In genomic region chr19:59480563-59480962, GRCm38 (mm10) we compare ENCODE assay signal across 26 mouse cellular contexts. TPM values are rescaled to one million over a fixed set of nuclear protein-coding genes. Genes with fewer than 3 reads are reported as not detected.
DNase-seq lines count a peak whose midpoint lies in the region; ATAC-seq and TF ChIP-seq lines count a peak whose summit lies in the region.
"Had no signal": no experiment of that assay in that cellular context is flagged by ENCODE, and none has a peak within 500 bp of the region (broad histone marks: within the 10 kb centered on the region; RNA-seq: fewer than 3 reads in every experiment).

No protein-coding gene starts in this region.

- H3K27me3 ChIP-seq in heart, embryonic 10.5 days (ENCODE audit: insufficient read depth, poor library complexity, severe bottlenecking), result peaks cover 19% of the 10 kb centered on the region; the same call in 1 of the 2 replicates
- H3K27me3 ChIP-seq in midbrain, embryonic 11.5 days (ENCODE audit: control insufficient read depth, insufficient read depth, low read length), result no peaks in the 10 kb centered on the region
- H3K27me3 ChIP-seq in midbrain, embryonic 13.5 days, result peaks cover 5% of the 10 kb centered on the region; the same call in 1 of the 2 replicates
- no peaks in the 10 kb centered on the region for H3K27me3 ChIP-seq in embryonic facial prominence, embryonic 15.5 days
- H3K27me3 ChIP-seq in stomach, postnatal 0 days (ENCODE audit: control insufficient read depth, insufficient read depth, low read length), result no peaks in the 10 kb centered on the region
- H3K27me3 ChIP-seq: CH12.LX had no signal

- 77% methylated on average over 3 of the region's 3 CpGs for WGBS in heart, embryonic 10.5 days
- WGBS in midbrain, embryonic 11.5 days, result 93% methylated on average over 3 of the region's 3 CpGs
- 88% methylated on average over 3 of the region's 3 CpGs for WGBS in midbrain, embryonic 13.5 days
- WGBS in embryonic facial prominence, embryonic 15.5 days, result 84% methylated on average over 3 of the region's 3 CpGs
- WGBS in stomach, postnatal 0 days, result 80% methylated on average over 3 of the region's 3 CpGs

- intact Hi-C loops in heart, postnatal 10 days (cut with DNase I), result no loop called here

- H3K4me3 ChIP-seq in heart, embryonic 10.5 days, result no peak overlapping the region
- no peak overlapping the region for H3K4me3 ChIP-seq in midbrain, embryonic 11.5 days (ENCODE audit: low read depth, low read length)
- H3K4me3 ChIP-seq in midbrain, embryonic 13.5 days (replicated peaks), result no peak overlapping the region
- H3K4me3 ChIP-seq in embryonic facial prominence, embryonic 15.5 days (replicated peaks), result no peak overlapping the region
- no peak overlapping the region for H3K4me3 ChIP-seq in stomach, postnatal 0 days (ENCODE audit: low read depth, low read length)
- H3K4me3 ChIP-seq: embryonic facial prominence, embryonic 13.5 days; erythroblast, embryonic 14.5 days; forebrain, embryonic 10.5 days; forebrain, embryonic 12.5 days had no signal

- no peak for ATAC-seq in midbrain, embryonic 11.5 days (ENCODE audit: low FRiP score)
- no peak for ATAC-seq in midbrain, embryonic 13.5 days
- peak; percentile 63; the same call in 1 of the 2 replicates for ATAC-seq in embryonic facial prominence, embryonic 15.5 days (ENCODE audit: insufficient number of reproducible peaks, low FRiP score, low TSS enrichment, low read depth)
- ATAC-seq in stomach, postnatal 0 days (ENCODE audit: low FRiP score, low TSS enrichment), result no peak
- ATAC-seq: CD4-positive, CD25-positive, alpha-beta regulatory T cell, adult 4 months; forebrain, embryonic 14.5 days; forebrain, embryonic 16.5 days had no signal

- TF ChIP-seq EP300 in stomach, postnatal 0 days (optimal IDR thresholded peaks at IDR 0.05), result no peak

- H3K27ac ChIP-seq in heart, embryonic 10.5 days, result no peak overlapping the region
- H3K27ac ChIP-seq in midbrain, embryonic 11.5 days (ENCODE audit: low read depth, low read length), result no peak overlapping the region
- no peak overlapping the region for H3K27ac ChIP-seq in midbrain, embryonic 13.5 days
- H3K27ac ChIP-seq in embryonic facial prominence, embryonic 15.5 days (replicated peaks), result no peak overlapping the region
- no peak overlapping the region for H3K27ac ChIP-seq in stomach, postnatal 0 days (replicated peaks)
- H3K27ac ChIP-seq: embryonic facial prominence, embryonic 13.5 days; forebrain, embryonic 10.5 days; forebrain, embryonic 12.5 days had no signal

- no peak overlapping the region for H3K9ac ChIP-seq in midbrain, embryonic 11.5 days (ENCODE audit: low read length)
- no peak overlapping the region for H3K9ac ChIP-seq in midbrain, embryonic 13.5 days (replicated peaks)
- H3K9ac ChIP-seq in embryonic facial prominence, embryonic 15.5 days, result no peak overlapping the region
- H3K9ac ChIP-seq in stomach, postnatal 0 days (ENCODE audit: low read length), result no peak overlapping the region
- H3K9ac ChIP-seq: embryonic facial prominence, embryonic 13.5 days; forebrain, embryonic 12.5 days had no signal

- H3K36me3 ChIP-seq in heart, embryonic 10.5 days, result no peaks in the 10 kb centered on the region
- no peaks in the 10 kb centered on the region for H3K36me3 ChIP-seq in midbrain, embryonic 11.5 days (ENCODE audit: control insufficient read depth, insufficient read depth, low read length)
- no peaks in the 10 kb centered on the region for H3K36me3 ChIP-seq in midbrain, embryonic 13.5 days
- no peaks in the 10 kb centered on the region for H3K36me3 ChIP-seq in embryonic facial prominence, embryonic 15.5 days
- no peaks in the 10 kb centered on the region for H3K36me3 ChIP-seq in stomach, postnatal 0 days (ENCODE audit: control insufficient read depth, insufficient read depth, low read length)
- H3K36me3 ChIP-seq: embryonic facial prominence, embryonic 13.5 days; forebrain, embryonic 10.5 days; forebrain, embryonic 12.5 days; G1E had no signal

- peak; percentile 43 for DNase-seq in heart, embryonic 10.5 days (ENCODE audit: low spot score)
- DNase-seq in heart, postnatal 10 days, result no peak
- DNase-seq in midbrain, embryonic 11.5 days (ENCODE audit: low spot score, missing footprints), result peak; percentile 21
- DNase-seq in stomach, postnatal 0 days (ENCODE audit: low spot score), result peak; percentile 9
- no peak for DNase-seq in adrenal gland, postnatal 36 days
- DNase-seq in left cerebral cortex, adult 9 months (ENCODE audit: low spot score in 2 of 2), result no peak
- DNase-seq: adrenal gland, adult 2 months; adrenal gland, postnatal 10 days; adrenal gland, postnatal 25 days; B cell, adult 2 months; cerebellum, adult 11-12 months; cerebellum, adult 2 months; cerebellum, adult 9-10 months; cerebellum, postnatal 10 days; cerebellum, postnatal 25 days had no signal

- TF ChIP-seq CTCF in stomach, postnatal 0 days (IDR thresholded peaks at IDR 0.05; ENCODE audit: low read depth), result no peak

- no peaks in the 10 kb centered on the region for H3K9me3 ChIP-seq in heart, embryonic 10.5 days
- H3K9me3 ChIP-seq in midbrain, embryonic 11.5 days (ENCODE audit: control insufficient read depth, low read length), result no peaks in the 10 kb centered on the region
- H3K9me3 ChIP-seq in midbrain, embryonic 13.5 days, result no peaks in the 10 kb centered on the region
- no peaks in the 10 kb centered on the region for H3K9me3 ChIP-seq in embryonic facial prominence, embryonic 15.5 days (replicated peaks)
- H3K9me3 ChIP-seq in stomach, postnatal 0 days (ENCODE audit: control insufficient read depth, low read length), result no peaks in the 10 kb centered on the region
- H3K9me3 ChIP-seq: embryonic facial prominence, embryonic 13.5 days; forebrain, embryonic 10.5 days; forebrain, embryonic 12.5 days; G1E had no signal

- no peak overlapping the region for H3K4me2 ChIP-seq in midbrain, embryonic 11.5 days
- no peak overlapping the region for H3K4me2 ChIP-seq in midbrain, embryonic 13.5 days (replicated peaks)
- no peak overlapping the region for H3K4me2 ChIP-seq in embryonic facial prominence, embryonic 15.5 days (replicated peaks)
- H3K4me2 ChIP-seq in stomach, postnatal 0 days (replicated peaks; ENCODE audit: low read depth), result no peak overlapping the region
- H3K4me2 ChIP-seq: embryonic facial prominence, embryonic 13.5 days; forebrain, embryonic 12.5 days had no signal

- H3K4me1 ChIP-seq in heart, embryonic 10.5 days, result no peaks in the 10 kb centered on the region
- no peaks in the 10 kb centered on the region for H3K4me1 ChIP-seq in midbrain, embryonic 11.5 days (ENCODE audit: control insufficient read depth, insufficient read depth, low read length)
- H3K4me1 ChIP-seq in midbrain, embryonic 13.5 days (replicated peaks), result no peaks in the 10 kb centered on the region
- H3K4me1 ChIP-seq in embryonic facial prominence, embryonic 15.5 days, result no peaks in the 10 kb centered on the region
- H3K4me1 ChIP-seq in stomach, postnatal 0 days (replicated peaks; ENCODE audit: control insufficient read depth, insufficient read depth), result no peaks in the 10 kb centered on the region
- H3K4me1 ChIP-seq: embryonic facial prominence, embryonic 13.5 days; forebrain, embryonic 10.5 days; forebrain, embryonic 12.5 days had no signal

RNA-seq across cellular contexts. Expression of gene Emx2, which starts 22.4 kb away (rescaled TPM):
- 1.1 and 1.7 TPM in 2 replicates for polyA plus RNA-seq in heart, embryonic 10.5 days (2016; fragmentation: Nextera tagmentation; extraction: Ambion mirVana)
- not detected for total RNA-seq in heart, postnatal 10 days (2021)
- 12.1 and 12.2 TPM in 2 replicates for polyA plus RNA-seq in midbrain, embryonic 11.5 days (2014; fragmentation: Nextera tagmentation; extraction: Ambion mirVana)
- 16.3 and 20.3 TPM in 2 replicates for polyA plus RNA-seq in midbrain, embryonic 13.5 days (2015; fragmentation: Nextera tagmentation; extraction: Ambion mirVana)
- polyA plus RNA-seq in embryonic facial prominence, embryonic 15.5 days (2015; fragmentation: Nextera tagmentation; extraction: Ambion mirVana), result 15.6 and 18.2 TPM in 2 replicates
- 0.05 and 0.08 TPM in 2 replicates for polyA plus RNA-seq in stomach, postnatal 0 days (2015; fragmentation: Nextera tagmentation; extraction: Ambion mirVana)
- under 1 TPM; 0.26 TPM for total RNA-seq in adrenal gland, postnatal 36 days (2021)
- total RNA-seq: adrenal gland, postnatal 25 days; CH12.LX had no signal
- polyA plus RNA-seq: CD4-positive, CD25-positive, alpha-beta regulatory T cell, adult 4 months; erythroblast, embryonic 14.5 days; G1E had no signal

Comparison
In these comparisons a context has a peak if more than half of its experiments do, and no peak if none do; other contexts are left out.
1. DNase-seq: peak in heart, embryonic 10.5 days (single experiment), midbrain, embryonic 11.5 days (single experiment) and stomach, postnatal 0 days (single experiment); none in heart, postnatal 10 days (0 of 2), adrenal gland, postnatal 36 days (0 of 2) and left cerebral cortex, adult 9 months (0 of 2).